8 mouse cellular contexts compared by ENCODE assay signal in genomic region chr2:162660941-162661386, GRCm38 (mm10). TPM values are rescaled to one million over a fixed set of nuclear protein-coding genes. Genes with fewer than 3 reads are reported as not detected.
DNase-seq lines count a peak whose midpoint lies in the region; ATAC-seq lines count a peak whose summit lies in the region.

TSS of gene Ptprt (minus strand) at chr2:162661147.

- WGBS in hindbrain, embryonic 11.5 days, result under 1% methylated on average over 29 of the region's 73 CpGs
- WGBS in limb, embryonic 12.5 days, result 1% methylated on average over 62 of the region's 73 CpGs

- peak within 1 kb of the TSS; percentile 58 for H3K4me3 ChIP-seq in hindbrain, embryonic 11.5 days (ENCODE audit: low read depth, low read length)
- peak within 1 kb of the TSS; percentile 63 for H3K4me3 ChIP-seq in limb, embryonic 12.5 days (replicated peaks)

- H3K27me3 ChIP-seq in hindbrain, embryonic 11.5 days (ENCODE audit: control insufficient read depth, insufficient read depth, low read length), result peaks cover 29% of the 10 kb centered on the region
- H3K27me3 ChIP-seq in limb, embryonic 12.5 days, result peaks cover 69% of the 10 kb centered on the region

- peak; percentile 62 for ATAC-seq in hindbrain, embryonic 11.5 days (ENCODE audit: low FRiP score)
- ATAC-seq in limb, embryonic 12.5 days (ENCODE audit: insufficient number of reproducible peaks, insufficient read depth, low FRiP score, low TSS enrichment, low read depth), result no peak

- peak within 1 kb of the TSS; percentile 53 for H3K9ac ChIP-seq in hindbrain, embryonic 11.5 days (ENCODE audit: low read depth, low read length)
- H3K9ac ChIP-seq in limb, embryonic 12.5 days (replicated peaks), result peak within 1 kb of the TSS; percentile 70

- no peaks in the 10 kb centered on the region for H3K36me3 ChIP-seq in hindbrain, embryonic 11.5 days (ENCODE audit: control insufficient read depth, insufficient read depth, low read length)
- H3K36me3 ChIP-seq in limb, embryonic 12.5 days, result no peaks in the 10 kb centered on the region

- peak within 1 kb of the TSS; percentile 100 for H3K4me2 ChIP-seq in hindbrain, embryonic 11.5 days (replicated peaks; ENCODE audit: low read depth, low read length)
- peak within 1 kb of the TSS; percentile 98 for H3K4me2 ChIP-seq in limb, embryonic 12.5 days

- no peak within 1 kb of the TSS for H3K27ac ChIP-seq in hindbrain, embryonic 11.5 days (ENCODE audit: low read depth, low read length)
- H3K27ac ChIP-seq in limb, embryonic 12.5 days, result no peak within 1 kb of the TSS

- intact Hi-C loops in gastrocnemius, postnatal 36 days (cut with DNase I), result no loop called here

- H3K4me1 ChIP-seq in hindbrain, embryonic 11.5 days (replicated peaks; ENCODE audit: control insufficient read depth, insufficient read depth, low read length), result peaks cover 4% of the 10 kb centered on the region
- peaks cover 34% of the 10 kb centered on the region for H3K4me1 ChIP-seq in limb, embryonic 12.5 days (replicated peaks)

- DNase-seq in layer of hippocampus, adult 18-20 months (ENCODE audit: low spot score in 2 of 2), result peak; percentile 37 to 50
- DNase-seq in layer of hippocampus, adult 9-10 months (ENCODE audit: low spot score), result no peak
- peak; percentile 68 to 77 for DNase-seq in cerebellum, postnatal 25 days
- DNase-seq in hindbrain, embryonic 11.5 days (ENCODE audit: low spot score), result peak; percentile 54
- peak; percentile 70 for DNase-seq in right cerebral cortex, adult 18-20 months
- DNase-seq in ovary, adult 18-20 months (ENCODE audit: low spot score), result no peak
- no peak for DNase-seq in gastrocnemius, postnatal 36 days

- H3K9me3 ChIP-seq in hindbrain, embryonic 11.5 days (ENCODE audit: control insufficient read depth, low read length), result no peaks in the 10 kb centered on the region
- H3K9me3 ChIP-seq in limb, embryonic 12.5 days, result no peaks in the 10 kb centered on the region

RNA-seq across cellular contexts. Expression of gene Ptprt, which starts in this region (rescaled TPM):
- total RNA-seq in layer of hippocampus, adult 18-20 months (2021), result 10 to 100 TPM; 49.0 to 53.2 TPM
- polyA plus RNA-seq in hindbrain, embryonic 11.5 days (2014; fragmentation: Nextera tagmentation; extraction: Ambion mirVana), result 1.3 and 1.7 TPM in 2 replicates
- polyA plus RNA-seq in limb, embryonic 12.5 days (2016; fragmentation: Nextera tagmentation; extraction: Ambion mirVana), result 4.0 and 4.7 TPM in 2 replicates
- total RNA-seq in gastrocnemius, postnatal 36 days (2021), result under 1 TPM; 0.51 to 0.64 TPM

Comparison
In these comparisons a context has a peak if more than half of its experiments do, and no peak if none do; other contexts are left out.
1. RNA of gene Ptprt (total RNA-seq): 49.0 to 53.2 TPM in layer of hippocampus, adult 18-20 months; 0.51 to 0.64 TPM in gastrocnemius, postnatal 36 days; every median in the first group is over 10 times any median in the second.
2. DNase-seq: peak in layer of hippocampus, adult 18-20 months (2 of 2), cerebellum, postnatal 25 days (2 of 2), hindbrain, embryonic 11.5 days (single experiment) and right cerebral cortex, adult 18-20 months (single experiment); none in layer of hippocampus, adult 9-10 months (single experiment), ovary, adult 18-20 months (single experiment) and gastrocnemius, postnatal 36 days (0 of 2).